Mouse (Mus musculus): ENCODE data around the gene Sik1.

Sik1 gene

DNA sequence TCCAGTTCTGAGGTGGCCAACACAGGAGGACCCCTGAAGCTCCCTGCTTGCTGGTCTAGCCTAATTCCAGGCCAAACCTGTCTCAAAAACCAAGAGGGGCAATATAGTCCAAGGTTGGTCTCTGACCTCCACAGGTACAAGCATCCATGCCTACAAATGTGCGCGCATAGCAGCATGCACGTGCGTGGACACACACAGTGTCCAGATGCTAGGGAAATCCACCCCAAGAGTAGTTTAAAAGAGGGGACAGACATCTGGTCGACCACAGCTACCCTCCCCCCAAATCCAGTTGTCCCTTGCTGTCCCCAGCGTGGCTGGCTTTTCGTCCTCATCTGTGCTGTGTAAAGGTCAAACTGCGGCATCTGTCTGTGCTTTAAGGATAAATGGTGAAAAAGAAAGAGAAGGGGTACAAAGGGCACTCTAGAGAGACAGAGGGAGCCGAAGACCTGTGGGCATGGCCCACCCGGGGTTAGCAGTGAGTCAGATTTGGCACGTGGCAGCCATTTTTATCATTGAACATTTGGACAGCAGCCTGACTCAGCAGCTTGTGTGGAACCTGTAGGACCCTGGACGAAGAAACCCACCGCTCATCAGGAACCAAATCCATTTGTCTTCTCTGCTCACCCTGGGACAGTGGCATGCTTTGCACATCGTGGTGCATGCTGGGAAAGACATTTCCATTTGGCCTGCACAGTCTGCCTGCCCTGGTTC is 23.6 kb downstream of the Sik1 start:
- no peak for DNase-seq (ENCODE audit: low read depth, low spot score)

DNA sequence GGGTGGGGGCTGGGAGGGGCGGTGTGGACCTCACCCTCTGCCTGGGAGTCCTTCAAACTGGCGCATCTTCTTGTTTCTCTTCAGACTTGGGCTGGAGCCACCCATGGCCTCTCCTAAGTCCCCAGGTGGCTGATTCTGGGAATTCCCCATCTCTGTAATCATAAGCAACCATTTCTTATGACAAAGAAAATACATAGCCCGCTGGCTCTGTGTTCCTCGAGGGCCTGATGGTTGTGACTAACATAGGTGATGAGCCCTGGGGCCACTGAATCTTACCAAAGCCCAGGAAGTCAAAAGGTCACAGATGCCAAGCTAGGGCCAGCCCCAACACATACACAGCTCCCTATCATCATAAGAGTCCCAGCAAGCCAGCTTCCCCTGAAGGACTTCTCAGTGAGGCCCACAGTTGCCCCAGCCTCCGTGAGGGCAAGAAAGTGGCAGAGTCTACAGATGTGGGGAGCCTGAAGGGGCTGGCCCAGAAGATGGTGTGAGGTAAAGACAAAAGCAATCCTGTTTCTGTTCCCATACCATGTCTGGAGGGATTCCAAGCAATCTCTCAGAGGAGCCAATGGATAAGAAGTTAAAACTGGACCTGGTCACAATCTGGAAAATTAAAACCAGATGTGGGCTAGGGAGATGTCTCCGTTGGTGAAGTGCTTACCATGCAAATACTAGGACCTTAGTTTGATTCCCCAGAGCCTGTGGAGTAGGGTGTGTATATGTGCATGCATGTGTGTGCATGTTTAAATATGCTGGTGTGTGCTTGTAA is 24.3 kb downstream of the Sik1 start:
- DNase-seq (ENCODE audit: low read depth, low spot score), result no peak

DNA sequence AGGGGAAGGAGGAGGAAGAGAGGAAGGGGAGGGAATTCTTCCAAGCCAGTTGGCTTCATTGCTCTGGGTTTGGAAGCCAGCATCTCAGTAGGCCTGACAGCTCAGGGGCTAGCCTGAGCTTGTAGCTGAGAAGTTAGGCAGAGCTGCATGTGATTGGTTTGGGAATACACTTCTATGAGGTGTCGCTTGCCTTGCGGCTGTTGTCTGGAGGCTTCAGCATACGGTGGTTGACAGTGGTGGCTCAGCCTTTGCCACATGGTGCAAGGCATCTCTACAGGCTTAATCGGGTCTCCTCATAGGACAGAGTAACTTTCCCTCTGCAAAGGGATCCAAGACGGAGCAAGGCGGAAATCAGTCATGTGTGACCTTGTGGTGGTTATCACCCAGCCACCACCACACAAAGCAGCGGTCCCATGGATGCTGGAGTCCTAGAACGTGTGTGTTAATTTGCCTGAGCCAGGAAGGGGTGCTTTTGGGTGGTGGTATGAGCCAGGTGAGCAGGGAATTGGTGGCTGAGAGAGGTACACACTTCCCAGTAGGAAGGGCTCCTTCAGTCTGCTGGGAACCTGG is 25.0 kb downstream of the Sik1 start:
- DNase-seq (ENCODE audit: low read depth, low spot score), result no peak

DNA sequence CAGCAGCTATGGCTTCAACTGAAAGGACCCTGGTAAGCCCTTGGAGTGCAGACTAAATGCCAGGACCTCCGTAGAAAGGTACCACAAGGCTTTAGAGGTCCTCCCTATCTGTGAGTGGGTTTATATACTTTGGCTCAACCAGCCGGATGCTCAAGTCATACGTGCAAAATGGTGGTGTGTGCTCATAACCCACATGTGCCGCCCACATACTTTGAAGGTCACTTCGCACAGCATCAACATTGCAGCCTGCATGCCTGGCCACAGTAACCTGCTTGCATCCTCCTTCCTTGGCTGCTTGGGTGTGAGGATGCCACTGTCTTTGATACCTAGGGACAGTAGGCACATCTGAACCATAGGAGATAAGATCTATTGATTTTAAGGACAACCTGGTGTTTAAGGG is 26.7 kb downstream of the Sik1 start:
- DNase-seq (ENCODE audit: low read depth, low spot score), result no peak

DNA sequence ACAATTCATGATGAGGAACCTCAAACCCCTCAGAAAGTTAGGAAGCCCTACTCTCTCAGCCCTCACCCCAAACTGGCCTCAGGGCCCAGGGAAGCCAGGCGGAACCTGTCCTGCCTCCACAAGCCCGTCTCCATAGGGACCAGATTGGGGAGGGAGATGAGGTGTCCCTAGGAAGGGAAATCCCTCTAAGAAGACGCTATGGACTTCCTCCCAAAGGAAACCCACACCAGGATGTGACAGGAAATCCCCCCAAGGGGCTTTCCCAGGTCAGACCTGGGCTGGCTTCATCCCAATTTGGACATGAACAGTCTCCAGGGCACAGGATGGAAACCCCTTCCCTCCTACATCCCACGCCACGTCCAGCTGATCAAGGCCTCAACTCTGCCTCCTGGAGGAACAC is 27.5 kb downstream of the Sik1 start:
- DNase-seq (ENCODE audit: low read depth, low spot score), result no peak

DNA sequence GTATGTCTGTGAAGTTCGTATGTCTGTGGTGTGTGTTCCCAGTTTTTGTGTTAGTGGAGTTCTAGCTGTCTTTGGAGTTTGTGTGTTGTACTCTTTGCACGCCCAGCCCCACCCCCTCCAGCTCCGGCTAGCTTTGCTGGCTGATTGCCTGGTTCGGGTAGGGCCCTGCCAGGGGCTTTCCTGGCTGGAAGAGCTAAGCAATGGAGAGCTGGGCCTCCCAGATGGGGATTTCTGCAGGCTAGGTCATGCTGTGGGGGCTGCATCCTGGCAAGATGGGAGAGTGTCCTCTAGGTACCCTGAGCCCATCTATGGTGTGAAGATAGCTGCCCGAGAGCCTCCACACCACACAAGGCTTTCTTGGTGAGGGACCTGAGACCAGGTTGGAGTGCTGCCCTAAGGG is 28.4 kb downstream of the Sik1 start:
- DNase-seq (ENCODE audit: low read depth, low spot score), result no peak

DNA sequence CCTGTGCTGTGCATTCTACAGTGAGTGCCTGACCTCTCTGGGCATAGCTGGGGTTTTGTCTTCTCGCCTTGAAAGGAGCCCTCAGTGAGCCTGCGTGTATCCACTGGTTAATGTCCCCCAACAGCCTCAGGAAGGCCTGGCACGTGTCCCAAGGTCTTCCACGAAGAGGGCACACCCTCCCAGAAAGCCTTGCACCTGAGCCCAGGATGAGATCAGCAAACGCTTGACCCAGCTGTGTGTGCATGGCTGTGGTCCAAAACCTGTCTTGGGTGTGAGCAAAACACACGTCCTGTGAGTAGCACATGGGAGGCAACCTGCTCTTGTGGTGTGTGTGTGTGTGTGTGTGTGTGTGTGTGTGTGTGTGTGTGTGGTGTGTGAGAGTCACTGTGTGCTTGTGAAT is 28.9 kb downstream of the Sik1 start:
- DNase-seq (ENCODE audit: low read depth, low spot score), result no peak

DNA sequence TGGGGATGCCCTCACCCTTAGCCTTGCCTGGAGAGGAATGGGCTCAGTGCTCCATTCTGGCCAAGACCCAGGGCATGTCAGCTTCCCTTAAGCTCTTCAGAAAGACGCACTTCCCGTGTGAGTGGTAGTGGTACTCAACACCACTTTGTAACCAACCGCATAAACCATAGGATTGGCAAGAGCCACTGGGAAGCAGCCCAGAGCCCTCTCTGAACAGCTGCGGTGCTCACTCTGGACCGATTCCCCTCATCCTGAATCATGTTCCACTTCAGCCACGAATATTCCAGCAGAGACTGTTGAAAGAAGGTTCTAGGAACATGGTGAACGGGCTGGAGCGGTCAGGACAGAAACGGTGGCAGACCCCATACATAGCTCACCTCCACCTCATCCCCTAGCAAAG is 29.9 kb downstream of the Sik1 start:
- DNase-seq (ENCODE audit: low read depth, low spot score), result no peak

DNA sequence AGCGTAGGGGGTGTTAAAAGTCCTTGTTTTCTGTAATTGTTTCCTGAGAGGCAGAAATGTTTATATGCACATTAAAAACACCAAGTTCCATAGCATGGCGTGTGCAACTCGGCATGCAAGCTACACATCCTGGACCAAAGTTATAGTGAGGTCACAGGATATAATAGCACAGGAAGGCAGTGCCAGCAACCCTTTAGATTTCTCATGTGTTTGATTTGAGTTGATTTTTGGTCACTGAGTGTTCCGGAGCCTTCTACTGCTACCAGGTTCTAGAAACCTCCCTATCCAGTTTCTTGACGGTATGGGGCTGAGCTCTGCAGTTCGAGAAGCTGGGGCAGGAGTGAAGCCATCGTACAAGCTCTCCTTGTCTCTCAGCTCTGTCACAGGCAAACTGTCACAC is 30.8 kb downstream of the Sik1 start:
- DNase-seq (ENCODE audit: low read depth, low spot score), result no peak

DNA sequence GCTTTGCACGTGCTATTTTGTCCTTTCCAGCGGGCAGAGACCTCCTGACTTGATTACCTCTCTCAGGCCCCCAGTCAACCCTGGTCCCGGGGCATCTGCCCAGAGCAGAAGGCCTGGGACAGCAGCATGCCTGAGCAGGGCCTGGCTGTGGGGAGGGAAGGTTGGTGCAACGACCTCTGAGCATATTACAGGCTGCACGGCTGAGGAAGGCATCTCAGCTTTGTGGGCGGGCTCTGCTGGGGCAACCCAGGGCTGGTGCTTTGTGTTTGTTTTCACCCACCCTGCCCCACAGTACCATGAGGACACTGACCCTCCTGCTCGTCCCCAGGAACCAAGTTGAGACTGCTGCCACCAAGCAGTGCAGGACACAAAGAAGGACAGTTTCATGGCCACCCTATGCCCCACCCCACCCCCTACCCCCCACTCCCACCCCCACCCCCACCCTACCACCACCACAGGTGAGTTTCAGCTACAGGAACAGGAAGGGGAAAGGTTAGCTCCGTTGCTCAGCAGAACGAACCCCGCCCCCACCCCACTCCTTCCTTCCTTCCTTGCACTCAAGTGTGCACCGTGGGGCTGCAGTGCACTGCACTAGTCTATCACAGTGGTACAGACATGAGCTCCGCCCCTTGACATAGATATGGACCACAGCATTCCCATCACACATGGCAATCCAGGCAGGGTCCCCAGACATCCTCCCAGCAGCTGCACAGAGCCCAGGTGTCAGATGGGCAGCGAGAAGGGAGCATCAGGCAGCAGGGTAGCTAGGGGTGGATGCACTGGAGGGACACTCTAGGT is 34.3 kb downstream of the Sik1 start:
- no peak for DNase-seq (ENCODE audit: low read depth, low spot score)

DNA sequence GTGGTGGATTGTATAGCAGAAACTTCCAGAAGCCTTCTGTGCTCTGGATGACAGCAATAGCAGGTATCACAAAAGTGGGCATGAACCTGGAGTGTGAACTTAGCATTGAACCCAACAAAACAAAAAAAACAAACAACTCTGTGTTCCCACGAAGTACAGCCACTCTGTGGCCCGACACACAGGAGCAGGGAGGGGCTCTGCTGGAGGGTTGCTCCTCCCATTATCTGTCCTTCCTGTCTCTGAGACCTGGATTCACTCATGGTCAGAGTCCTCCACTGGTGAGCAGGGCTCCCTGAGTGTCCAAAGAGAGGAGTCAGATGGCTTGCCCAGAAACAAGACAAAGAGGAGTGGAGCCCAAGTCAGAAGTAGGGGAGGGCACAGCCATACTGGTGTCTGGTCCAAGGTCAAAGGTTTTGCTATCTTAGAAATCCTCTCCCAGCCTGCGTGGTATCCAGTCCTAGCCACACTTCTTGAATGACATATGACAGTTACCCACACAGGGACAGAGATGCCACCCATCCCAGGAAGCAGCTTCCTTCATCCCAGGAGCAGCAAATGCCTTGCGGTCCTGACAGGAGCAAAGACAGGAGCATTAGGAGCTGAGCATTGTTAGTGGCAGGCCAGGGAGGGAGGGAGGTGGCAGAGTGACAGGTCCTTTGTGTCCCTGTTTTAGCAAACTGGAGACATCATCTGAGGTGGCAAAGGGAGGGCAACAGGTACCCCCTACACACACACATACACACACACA is 35.3 kb downstream of the Sik1 start:
- DNase-seq (ENCODE audit: low read depth, low spot score), result no peak

DNA sequence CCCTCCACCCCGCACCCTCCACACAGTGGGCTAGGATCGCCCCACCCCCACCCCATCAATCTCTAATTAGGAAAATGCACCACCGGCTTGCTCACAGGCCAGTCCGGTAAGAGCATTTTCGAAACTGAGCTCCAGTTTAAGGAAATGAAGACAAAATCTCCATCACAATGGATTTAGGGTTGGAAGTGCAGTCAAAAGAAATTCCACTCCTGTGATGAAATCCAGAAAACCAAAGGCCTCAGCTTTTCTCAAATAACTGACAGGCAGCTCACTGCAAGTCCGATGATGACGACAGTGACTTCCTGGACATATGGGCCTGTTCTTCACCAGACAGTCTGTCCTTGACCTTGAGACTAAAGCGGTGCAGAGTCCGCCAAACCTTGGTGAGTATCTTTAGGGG is 36.2 kb downstream of the Sik1 start:
- no peak for DNase-seq (ENCODE audit: low read depth, low spot score)

DNA sequence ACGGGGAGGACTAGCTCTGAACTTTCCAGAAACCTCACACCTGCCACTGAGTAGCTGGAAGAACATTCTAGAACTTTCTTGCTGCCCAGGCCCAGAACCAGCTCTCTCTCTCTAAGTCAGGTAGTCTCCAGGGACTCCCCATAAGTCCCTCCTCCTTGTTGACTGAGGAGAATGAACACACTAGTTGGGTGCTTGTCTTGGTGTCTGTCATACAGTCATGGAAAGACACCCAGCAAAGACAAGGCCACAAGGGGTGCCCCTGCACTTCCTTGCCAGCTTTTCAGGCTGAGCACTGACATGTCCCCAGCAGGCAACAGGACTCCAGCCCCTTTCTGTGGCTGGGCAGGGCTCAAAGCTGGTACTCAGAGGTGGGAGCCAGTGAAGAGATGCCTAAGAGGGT is 37.8 kb downstream of the Sik1 start:
- no peak for DNase-seq (ENCODE audit: low read depth, low spot score)

DNA sequence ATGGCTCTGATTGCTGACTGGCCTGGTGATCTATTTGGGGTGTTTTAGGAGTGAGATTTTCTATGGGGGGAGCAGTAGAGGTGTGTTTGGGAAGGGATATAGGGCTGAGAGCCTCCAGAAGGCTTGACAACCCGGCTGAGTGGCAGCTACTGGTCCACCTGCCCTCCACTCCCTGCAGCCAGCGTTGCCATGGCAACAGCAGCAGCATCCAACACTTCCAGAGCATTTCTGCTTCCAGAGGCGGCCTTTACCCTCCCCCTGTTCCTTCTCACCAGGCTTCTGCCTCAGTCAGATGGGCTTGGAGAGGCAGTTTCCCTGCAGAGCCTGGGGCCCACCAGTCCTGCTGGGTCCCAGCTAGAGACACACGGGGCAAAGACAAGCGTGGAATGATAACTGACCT is 38.4 kb downstream of the Sik1 start:
- DNase-seq (ENCODE audit: low read depth, low spot score), result peak; percentile 85

DNA sequence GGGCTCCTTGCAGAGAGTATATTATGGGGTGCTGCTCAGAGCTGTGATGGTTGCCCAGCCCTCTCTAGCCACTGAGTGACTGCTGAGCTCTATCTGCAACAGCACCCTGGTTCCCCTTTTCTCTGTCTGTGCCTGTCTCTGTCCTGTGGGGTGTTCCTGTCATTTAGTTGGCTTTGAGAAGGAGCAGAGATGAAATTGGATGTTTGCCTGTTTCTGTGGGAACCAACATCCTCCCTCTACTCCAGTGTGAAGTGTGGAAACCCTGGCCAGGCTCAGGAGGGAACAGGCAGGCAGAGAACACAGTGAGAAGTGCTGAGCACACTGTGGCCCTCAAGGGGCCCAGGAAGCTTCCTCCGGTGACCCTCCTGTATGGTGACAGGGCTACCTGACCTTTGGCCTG is 40.8 kb downstream of the Sik1 start:
- DNase-seq (ENCODE audit: low read depth, low spot score), result peak; percentile 84

DNA sequence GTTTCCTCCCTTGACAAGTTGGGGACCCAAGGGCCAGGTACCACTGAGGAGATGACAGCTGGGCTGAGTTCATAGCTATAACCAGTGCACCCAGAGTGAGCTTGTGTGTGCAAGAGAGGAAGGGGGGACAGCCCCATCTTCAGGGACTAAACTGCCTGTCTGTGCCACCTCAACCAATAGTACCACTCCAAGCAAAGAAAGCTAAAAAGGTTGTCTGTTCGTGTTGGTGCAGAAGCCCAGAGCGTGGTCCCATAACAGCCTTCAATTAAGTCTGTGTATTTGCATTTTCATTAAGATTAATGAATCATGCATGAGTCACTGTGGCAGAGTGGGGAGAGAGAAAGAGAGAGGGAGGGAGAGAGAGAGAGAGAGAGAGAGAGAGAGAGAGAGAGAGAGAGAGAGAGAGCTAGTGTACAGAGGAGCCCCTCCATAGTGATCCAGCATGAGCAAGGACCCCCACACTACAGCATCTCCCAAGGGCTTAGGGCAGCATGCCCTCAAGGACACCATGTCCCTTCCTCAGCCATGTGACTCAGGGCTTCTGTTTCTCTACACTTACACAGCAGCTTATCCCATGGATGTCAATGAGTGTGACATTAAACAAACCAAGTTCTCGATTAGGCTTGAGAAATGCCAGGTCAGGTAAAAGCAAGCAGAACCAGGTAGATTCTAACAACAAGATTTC is 41.5 kb downstream of the Sik1 start:
- peak; percentile 71 for DNase-seq (ENCODE audit: low read depth, low spot score)

DNA sequence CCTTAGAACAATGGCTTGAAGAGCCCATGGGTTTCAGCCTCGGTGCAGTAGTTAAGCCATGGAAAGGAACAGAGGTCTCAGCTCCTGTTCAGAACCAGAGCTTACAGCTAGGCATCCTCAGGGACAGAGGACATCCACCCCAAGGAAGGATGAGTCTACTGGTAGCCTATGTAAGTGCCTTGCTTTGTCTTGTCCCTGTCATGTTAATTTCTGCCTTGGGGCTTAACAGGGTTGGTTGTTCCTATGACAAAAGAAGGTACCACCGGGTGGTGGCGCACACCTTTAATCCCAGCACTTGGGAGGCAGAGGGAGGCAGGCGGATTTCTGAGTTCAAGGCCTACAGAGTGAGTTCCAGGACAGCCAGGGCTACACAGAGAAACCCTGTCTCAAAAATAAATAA is 44.3 kb downstream of the Sik1 start:
- no peak for DNase-seq (ENCODE audit: low read depth, low spot score)

DNA sequence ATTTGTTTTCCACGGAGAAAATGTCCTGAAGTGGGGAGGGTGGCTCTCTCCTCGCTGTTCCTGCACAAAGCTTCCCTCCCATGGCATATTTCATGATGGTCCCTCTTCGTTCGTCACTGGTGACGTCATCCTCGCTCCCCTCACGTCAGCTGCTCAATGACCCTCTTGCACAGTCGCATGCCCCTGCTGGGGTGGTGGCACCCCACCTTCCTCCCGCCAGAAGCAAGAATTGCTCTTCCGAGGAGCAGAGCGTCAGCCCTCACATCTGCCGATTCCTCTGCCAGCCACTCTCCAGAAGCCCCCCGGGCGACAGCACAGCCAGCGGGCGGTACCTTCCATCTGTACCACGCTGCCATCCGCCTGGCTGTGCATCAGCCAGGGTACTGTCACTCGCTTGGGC is 45.7 kb downstream of the Sik1 start:
- peak; percentile 61 for DNase-seq (ENCODE audit: low read depth, low spot score)

DNA sequence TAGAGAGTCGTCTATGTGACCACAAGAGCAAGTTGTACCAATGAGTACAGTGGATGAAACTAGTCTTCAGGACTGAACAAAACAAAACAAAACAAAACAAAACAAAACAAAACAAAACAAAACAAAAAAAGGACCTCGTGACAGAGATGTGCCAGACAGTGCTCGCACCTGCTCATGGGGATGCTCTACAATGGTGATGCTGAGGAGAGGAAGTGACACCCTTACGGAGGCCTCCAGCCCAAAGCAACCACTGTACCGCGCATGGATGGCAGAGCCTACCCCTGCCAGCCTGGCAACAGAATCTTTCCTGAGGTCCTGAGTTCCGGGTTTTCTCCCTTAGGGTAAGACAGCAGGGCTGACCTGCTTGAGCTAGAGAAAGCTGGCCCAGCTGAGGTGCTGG is 46.5 kb downstream of the Sik1 start:
- DNase-seq (ENCODE audit: low read depth, low spot score), result no peak

DNA sequence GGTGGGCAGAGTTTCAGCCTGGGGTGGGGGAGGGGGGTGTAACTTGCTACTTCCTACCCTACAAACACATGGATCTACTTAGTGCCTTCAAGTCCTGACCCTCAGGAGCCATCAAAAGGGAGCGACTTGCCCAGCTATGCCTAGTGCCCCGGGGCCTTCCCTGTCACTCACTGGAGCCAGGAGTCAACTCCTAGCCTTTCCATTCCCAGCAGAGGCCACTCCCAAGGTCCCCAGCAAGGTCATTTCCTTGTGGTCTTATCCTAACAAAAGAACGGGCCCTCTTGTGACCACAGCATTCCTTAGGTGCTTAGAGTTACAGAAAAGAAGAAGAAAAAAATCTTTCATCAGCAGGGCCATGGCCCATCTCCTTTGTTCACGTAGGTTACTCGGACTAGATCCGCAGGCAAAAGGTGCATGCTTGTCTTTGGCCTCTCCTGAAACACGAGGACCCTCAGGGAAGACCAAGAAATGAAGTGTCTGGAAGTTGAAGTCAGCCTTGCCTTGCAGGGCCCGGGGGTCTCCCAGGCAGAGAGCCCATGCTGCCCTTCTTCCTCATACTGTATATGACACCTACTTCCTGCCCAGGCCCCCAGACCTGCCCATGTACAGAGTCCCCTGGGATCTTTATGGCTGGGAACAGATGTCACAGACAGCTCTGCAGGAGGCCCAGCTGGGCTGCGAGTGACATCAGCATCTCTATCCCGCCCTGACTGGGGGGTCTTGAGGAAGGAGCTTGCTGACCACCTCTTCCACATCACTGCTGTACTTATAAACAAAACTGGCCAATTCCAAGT is 47.3 kb downstream of the Sik1 start:
- no peak for DNase-seq (ENCODE audit: low read depth, low spot score)
